Mouse (Mus musculus): Measurements from ENCODE around the gene Gm9573. TPM values are rescaled to one million over a fixed set of nuclear protein-coding genes. Genes with fewer than 3 reads are reported as not detected.

Gm9573 gene
- total and polyA plus RNA-seq, 2 experiments from 2014 or later: not detected

GRCm38 (mm10) chr17:35667334-35668065 is 41.1 kb upstream of the Gm9573 start, which contains the start of gene Vars2:
Gene Vars2 (minus strand): TSS chr17:35667592.
- Histone ChIP-seq H3K4me1 (ENCODE audit: control insufficient read depth, insufficient read depth) (peaks cover 6% of the 10 kb centered on the region; the same call in 1 of the 2 replicates), H3K27ac (ENCODE audit: low read depth) (peak within 1 kb of the TSS; percentile 73), H3K9me3 (replicated peaks; ENCODE audit: control insufficient read depth, low read length) (no peaks in the 10 kb centered on the region), H3K9ac (replicated peaks; ENCODE audit: low read depth, low read length) (peak within 1 kb of the TSS; percentile 74), H3K36me3 (replicated peaks; ENCODE audit: control insufficient read depth, insufficient read depth, low read length) (peaks cover 29% of the 10 kb centered on the region), H3K4me2 (ENCODE audit: low read depth, low read length) (peak within 1 kb of the TSS; percentile 87), H3K27me3 (ENCODE audit: control insufficient read depth, insufficient read depth, low read length) (no peaks in the 10 kb centered on the region), H3K4me3 (ENCODE audit: low read depth, low read length) (peak within 1 kb of the TSS; percentile 75)
- DNase-seq (ENCODE audit: low spot score) (peak; percentile 92), ATAC-seq (ENCODE audit: insufficient read depth, low read depth) (peak; percentile 83)
- under 1% methylated on average over 60 of the region's 61 CpGs for WGBS
- TF ChIP-seq EP300 (IDR thresholded peaks at IDR 0.05; ENCODE audit: low read depth): no peak
- 0 out of 2 replicates have a peak, but pooled peaks have one; percentile 3 for TF ChIP-seq CTCF (IDR thresholded peaks at IDR 0.05; ENCODE audit: low read depth)

- WGBS: 3% methylated on average over 13 of the region's 13 CpGs
- ATAC-seq (ENCODE audit: insufficient read depth, low read depth) (peak; percentile 19; the same call in 1 of the 2 replicates), DNase-seq (ENCODE audit: low spot score) (no peak)
- peak overlapping the region; percentile 87 for H3K4me2 ChIP-seq (ENCODE audit: low read depth, low read length)
- H3K9me3 ChIP-seq (replicated peaks; ENCODE audit: control insufficient read depth, low read length): no peaks in the 10 kb centered on the region
- peak overlapping the region; percentile 74 for H3K9ac ChIP-seq (replicated peaks; ENCODE audit: low read depth, low read length)
- H3K27ac ChIP-seq (ENCODE audit: low read depth): peak overlapping the region; percentile 73
- TF ChIP-seq EP300 (IDR thresholded peaks at IDR 0.05; ENCODE audit: low read depth) (no peak), CTCF (IDR thresholded peaks at IDR 0.05; ENCODE audit: low read depth) (no peak)
- H3K4me1 ChIP-seq (ENCODE audit: control insufficient read depth, insufficient read depth): peaks cover 6% of the 10 kb centered on the region; the same call in 1 of the 2 replicates
- peak overlapping the region; percentile 75 for H3K4me3 ChIP-seq (ENCODE audit: low read depth, low read length)
- H3K27me3 ChIP-seq (ENCODE audit: control insufficient read depth, insufficient read depth, low read length): no peaks in the 10 kb centered on the region
- peaks cover 31% of the 10 kb centered on the region for H3K36me3 ChIP-seq (replicated peaks; ENCODE audit: control insufficient read depth, insufficient read depth, low read length)
Observed at GRCm38 (mm10) chr17:35666851-35667256, 40.4 kb upstream of the Gm9573 start.

GRCm38 (mm10) chr17:35665957-35666515 is 39.6 kb upstream of the Gm9573 start:
- no peak for ATAC-seq (ENCODE audit: insufficient read depth, low read depth)
- TF ChIP-seq CTCF (IDR thresholded peaks at IDR 0.05; ENCODE audit: low read depth): peak; percentile 39
- TF ChIP-seq EP300 (IDR thresholded peaks at IDR 0.05; ENCODE audit: low read depth): no peak
- Histone ChIP-seq H3K36me3 (replicated peaks; ENCODE audit: control insufficient read depth, insufficient read depth, low read length) (peaks cover 39% of the 10 kb centered on the region), H3K4me2 (ENCODE audit: low read depth, low read length) (no peak overlapping the region), H3K27ac (ENCODE audit: low read depth) (no peak overlapping the region), H3K27me3 (ENCODE audit: control insufficient read depth, insufficient read depth, low read length) (no peaks in the 10 kb centered on the region), H3K4me3 (ENCODE audit: low read depth, low read length) (no peak overlapping the region), H3K4me1 (ENCODE audit: control insufficient read depth, insufficient read depth) (peaks cover 6% of the 10 kb centered on the region; the same call in 1 of the 2 replicates), H3K9ac (replicated peaks; ENCODE audit: low read depth, low read length) (no peak overlapping the region), H3K9me3 (replicated peaks; ENCODE audit: control insufficient read depth, low read length) (no peaks in the 10 kb centered on the region)
- peak; percentile 16 for DNase-seq (ENCODE audit: low spot score)
- WGBS: 82% methylated on average over 17 of the region's 17 CpGs

GRCm38 (mm10) chr17:35653086-35653485 is 26.6 kb upstream of the Gm9573 start:
- Histone ChIP-seq H3K4me1 (ENCODE audit: control insufficient read depth, insufficient read depth) (no peaks in the 10 kb centered on the region), H3K9ac (replicated peaks; ENCODE audit: low read depth, low read length) (no peak overlapping the region), H3K4me3 (ENCODE audit: low read depth, low read length) (no peak overlapping the region), H3K27me3 (ENCODE audit: control insufficient read depth, insufficient read depth, low read length) (no peaks in the 10 kb centered on the region), H3K9me3 (replicated peaks; ENCODE audit: control insufficient read depth, low read length) (no peaks in the 10 kb centered on the region), H3K27ac (ENCODE audit: low read depth) (no peak overlapping the region), H3K36me3 (replicated peaks; ENCODE audit: control insufficient read depth, insufficient read depth, low read length) (peaks cover 26% of the 10 kb centered on the region), H3K4me2 (ENCODE audit: low read depth, low read length) (no peak overlapping the region)
- DNase-seq (ENCODE audit: low spot score) (no peak), ATAC-seq (ENCODE audit: insufficient read depth, low read depth) (no peak)
- 68% methylated on average over 2 of the region's 2 CpGs for WGBS
- TF ChIP-seq CTCF (IDR thresholded peaks at IDR 0.05; ENCODE audit: low read depth) (no peak), EP300 (IDR thresholded peaks at IDR 0.05; ENCODE audit: low read depth) (no peak)

GRCm38 (mm10) chr17:35649429-35649828 is 23.0 kb upstream of the Gm9573 start:
- Histone ChIP-seq H3K27me3 (ENCODE audit: control insufficient read depth, insufficient read depth, low read length) (0 out of 2 replicates have a peak, but pooled peaks cover 3% of the 10 kb centered on the region), H3K36me3 (replicated peaks; ENCODE audit: control insufficient read depth, insufficient read depth, low read length) (no peaks in the 10 kb centered on the region), H3K27ac (ENCODE audit: low read depth) (no peak overlapping the region), H3K9me3 (replicated peaks; ENCODE audit: control insufficient read depth, low read length) (no peaks in the 10 kb centered on the region), H3K4me3 (ENCODE audit: low read depth, low read length) (no peak overlapping the region), H3K4me2 (ENCODE audit: low read depth, low read length) (no peak overlapping the region), H3K9ac (replicated peaks; ENCODE audit: low read depth, low read length) (no peak overlapping the region), H3K4me1 (ENCODE audit: control insufficient read depth, insufficient read depth) (no peaks in the 10 kb centered on the region)
- ATAC-seq (ENCODE audit: insufficient read depth, low read depth) (no peak), DNase-seq (ENCODE audit: low spot score) (no peak)
- no peak for TF ChIP-seq EP300 (IDR thresholded peaks at IDR 0.05; ENCODE audit: low read depth)
- no peak for TF ChIP-seq CTCF (IDR thresholded peaks at IDR 0.05; ENCODE audit: low read depth)
- WGBS: 60% methylated on average over 2 of the region's 2 CpGs

Data from heart, postnatal 0 days (tissue).